Mouse (Mus musculus): ENCODE results near the gene Slc10a7.

- TF ChIP-seq CTCF (IDR thresholded peaks at IDR 0.05; ENCODE audit: low read depth) (no peak), EP300 (IDR thresholded peaks at IDR 0.05; ENCODE audit: low read depth) (no peak)
Measured at GRCm38 (mm10) chr8:78622362-78622761, 113.2 kb downstream of the Slc10a7 start.

All from liver, postnatal 0 days (tissue).